Comparison of ENCODE assay signal across 7 mouse cellular contexts in the genomic region with DNA sequence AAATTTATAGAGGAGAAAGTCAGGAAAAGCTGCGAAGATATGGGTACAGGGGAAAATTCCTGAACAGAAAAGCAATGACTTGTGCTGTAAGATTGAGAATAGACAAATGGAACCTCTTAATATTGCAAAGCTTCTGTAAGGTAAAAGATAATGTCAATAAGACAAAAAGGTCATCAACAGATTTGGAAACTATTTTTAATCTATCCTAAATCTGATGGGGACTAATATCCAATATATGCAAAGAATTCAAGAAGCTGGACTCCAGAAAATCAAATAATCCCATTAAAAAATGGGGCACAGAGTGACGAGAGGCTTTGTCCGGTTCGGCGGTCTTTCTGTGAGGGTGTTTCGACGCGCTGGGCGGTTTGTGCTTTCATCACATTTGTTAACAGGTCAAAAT. TPM values are rescaled to one million over a fixed set of nuclear protein-coding genes. Genes with fewer than 3 reads are reported as not detected.
DNase-seq lines count a peak whose midpoint lies in the region; ATAC-seq lines count a peak whose summit lies in the region.
"Not testable (repeated sequence)": the region's sequence is repeated elsewhere in the genome, so short reads cannot be mapped to it uniquely, and the experiment has no call there.

TSS of gene Gm8797 (plus strand) at position 301 of the 400 bp plus-strand sequence.

- not testable (repeated sequence) for H3K27me3 ChIP-seq in forebrain, embryonic 12.5 days; heart, embryonic 16.5 days (ENCODE audit: control insufficient read depth, insufficient read depth, low read length); intestine, embryonic 16.5 days (replicated peaks; ENCODE audit: control insufficient read depth, insufficient read depth, low read length); lung, embryonic 15.5 days

- not testable (repeated sequence) for ATAC-seq in forebrain, embryonic 12.5 days (ENCODE audit: low FRiP score); heart, embryonic 16.5 days (replicated peaks; ENCODE audit: extremely low read depth, insufficient read depth, low FRiP score); intestine, embryonic 16.5 days; lung, embryonic 15.5 days (ENCODE audit: borderline replicate concordance, extremely low read depth, low FRiP score, low TSS enrichment); monocyte, adult 5-6 weeks (replicated peaks; ENCODE audit: insufficient number of reproducible peaks, low FRiP score, low TSS enrichment, poor library complexity, severe bottlenecking)

- H3K4me3 ChIP-seq in brown adipose tissue, adult 24 weeks (ENCODE audit: insufficient read depth, low read depth, low read length); forebrain, embryonic 12.5 days (replicated peaks); heart, embryonic 16.5 days (ENCODE audit: low read length); intestine, embryonic 16.5 days (ENCODE audit: low read length); lung, embryonic 15.5 days: not testable (repeated sequence)

- DNase-seq in left cerebral cortex, postnatal 10 days (ENCODE audit: extremely low spot score in 1 of 2, low spot score in 2 of 2), result not testable (repeated sequence)

- not testable (repeated sequence) for H3K9me3 ChIP-seq in forebrain, embryonic 12.5 days; heart, embryonic 16.5 days (replicated peaks; ENCODE audit: control insufficient read depth, low read length); intestine, embryonic 16.5 days (ENCODE audit: control insufficient read depth, low read length); lung, embryonic 15.5 days

- WGBS in forebrain, embryonic 12.5 days, result 93% methylated on average over 9 of the region's 9 CpGs
- WGBS in heart, embryonic 16.5 days, result 87% methylated on average over 9 of the region's 9 CpGs
- 94% methylated on average over 9 of the region's 9 CpGs for WGBS in intestine, embryonic 16.5 days
- 93% methylated on average over 9 of the region's 9 CpGs for WGBS in lung, embryonic 15.5 days

- H3K27ac ChIP-seq in brown adipose tissue, adult 24 weeks (replicated peaks; ENCODE audit: low read depth, low read length); forebrain, embryonic 12.5 days; heart, embryonic 16.5 days (ENCODE audit: low read length); intestine, embryonic 16.5 days (ENCODE audit: low read length); lung, embryonic 15.5 days: not testable (repeated sequence)

- not testable (repeated sequence) for H3K36me3 ChIP-seq in forebrain, embryonic 12.5 days (replicated peaks); heart, embryonic 16.5 days (ENCODE audit: control insufficient read depth, insufficient read depth); intestine, embryonic 16.5 days (ENCODE audit: control insufficient read depth, insufficient read depth, low read length); lung, embryonic 15.5 days

- H3K4me2 ChIP-seq in forebrain, embryonic 12.5 days; heart, embryonic 16.5 days (ENCODE audit: low read depth, low read length); intestine, embryonic 16.5 days (ENCODE audit: low read depth, low read length); lung, embryonic 15.5 days: not testable (repeated sequence)

- intact Hi-C loops in left cerebral cortex, postnatal 10 days (cut with DNase I), result not testable (repeated sequence)

- H3K4me1 ChIP-seq in brown adipose tissue, adult 24 weeks (ENCODE audit: control insufficient read depth, insufficient read depth, insufficient read length, low read length); forebrain, embryonic 12.5 days; heart, embryonic 16.5 days (ENCODE audit: control insufficient read depth, insufficient read depth, low read length); intestine, embryonic 16.5 days (ENCODE audit: control insufficient read depth, insufficient read depth, low read length); lung, embryonic 15.5 days: not testable (repeated sequence)

- not testable (repeated sequence) for H3K9ac ChIP-seq in forebrain, embryonic 12.5 days; heart, embryonic 16.5 days (ENCODE audit: low read length); intestine, embryonic 16.5 days (ENCODE audit: low read depth, low read length); lung, embryonic 15.5 days

RNA-seq across cellular contexts. Expression of gene Gm8797, which starts in this region (rescaled TPM):
- polyA plus RNA-seq in brown adipose tissue, adult 24 weeks (2012; ENCODE audit: insufficient read depth, insufficient read length, missing spikeins), result 377 and 480 TPM in 2 replicates
- polyA plus RNA-seq in forebrain, embryonic 12.5 days (2016; fragmentation: Nextera tagmentation; extraction: Ambion mirVana), result 15.5 and 22.1 TPM in 2 replicates
- 9.9 and 26.6 TPM in 2 replicates for polyA plus RNA-seq in heart, embryonic 16.5 days (2015; fragmentation: Nextera tagmentation; extraction: Ambion mirVana)
- polyA plus RNA-seq in intestine, embryonic 16.5 days (2015; fragmentation: Nextera tagmentation; extraction: Ambion mirVana), result 7.8 and 11.1 TPM in 2 replicates
- 10 to 100 TPM; 14.3 to 26.8 TPM for total RNA-seq in left cerebral cortex, postnatal 10 days (2021)
- polyA plus RNA-seq in lung, embryonic 15.5 days (2015; fragmentation: Nextera tagmentation; extraction: Ambion mirVana), result 12.9 and 16.3 TPM in 2 replicates
- 29.9 to 36.2 TPM (median 30.9 TPM) in 3 replicates for total RNA-seq in monocyte, adult 5-6 weeks (2017)

Comparison
In these comparisons a context has a peak if more than half of its experiments do, and no peak if none do; other contexts are left out.
1. RNA of gene Gm8797 (polyA plus RNA-seq): 377 to 480 TPM in brown adipose tissue, adult 24 weeks; 9.9 to 26.6 TPM in heart, embryonic 16.5 days, 15.5 to 22.1 TPM in forebrain, embryonic 12.5 days, 12.9 to 16.3 TPM in lung, embryonic 15.5 days and 7.8 to 11.1 TPM in intestine, embryonic 16.5 days; every median in the first group is over 10 times any median in the second.